Mouse (Mus musculus) right cerebral cortex, postnatal 14 days (tissue): ENCODE data around the gene Pld1.

Experiments used
- DNase-seq: peaks from one replicate; pipeline ENCODE4 v3.0.0; 2022

The Pld1 gene

DNA sequence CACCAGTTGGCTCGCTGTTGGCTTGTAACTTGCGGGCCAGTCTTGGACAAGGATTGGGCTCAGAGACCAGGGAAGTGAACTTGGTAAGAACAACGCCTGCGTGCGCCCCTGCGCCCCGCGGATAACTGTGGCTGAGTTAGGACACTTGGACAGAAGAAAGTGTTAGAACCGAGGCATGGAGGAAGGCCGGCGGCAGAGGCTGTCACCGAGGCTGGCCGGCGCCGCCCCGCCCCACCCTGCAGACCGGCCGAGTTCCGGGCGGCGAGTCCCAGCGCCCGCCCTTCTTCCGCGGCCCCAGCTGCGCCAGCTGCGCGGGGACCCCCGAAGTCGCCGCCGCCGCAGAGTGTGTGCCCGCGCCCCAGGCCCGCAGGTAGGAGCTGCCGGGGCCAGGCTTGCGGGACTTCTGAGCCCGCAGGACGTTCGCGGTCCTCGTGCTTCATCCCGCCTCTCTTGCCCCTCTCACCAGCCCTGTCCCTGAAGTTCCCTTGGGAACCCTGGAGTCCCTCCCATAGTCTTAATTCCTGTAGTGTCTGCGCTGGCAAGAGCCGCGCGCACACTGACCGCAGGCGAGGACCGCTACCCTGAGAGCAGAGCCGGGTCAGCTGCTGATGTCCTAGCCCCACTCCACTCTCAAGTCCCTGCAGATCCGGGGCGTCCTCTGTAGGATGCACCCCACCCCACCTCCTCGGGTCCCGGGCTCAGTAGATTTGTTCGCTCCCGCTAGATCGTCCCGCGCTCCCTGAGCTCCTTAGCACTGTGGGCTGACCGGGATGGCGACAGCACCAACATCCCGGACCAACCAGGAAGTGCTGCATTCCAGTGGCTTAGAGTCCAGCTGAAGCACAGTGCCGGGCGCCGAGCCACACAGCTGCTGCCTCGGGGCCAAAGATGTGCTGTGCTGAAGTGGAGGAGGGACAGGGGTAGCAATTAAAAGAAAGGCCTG, at the start of gene Pld1:
TSS of gene Pld1 (plus strand) at position 315 of the 943 bp plus-strand sequence.
- DNase-seq: peak; percentile 43

DNA sequence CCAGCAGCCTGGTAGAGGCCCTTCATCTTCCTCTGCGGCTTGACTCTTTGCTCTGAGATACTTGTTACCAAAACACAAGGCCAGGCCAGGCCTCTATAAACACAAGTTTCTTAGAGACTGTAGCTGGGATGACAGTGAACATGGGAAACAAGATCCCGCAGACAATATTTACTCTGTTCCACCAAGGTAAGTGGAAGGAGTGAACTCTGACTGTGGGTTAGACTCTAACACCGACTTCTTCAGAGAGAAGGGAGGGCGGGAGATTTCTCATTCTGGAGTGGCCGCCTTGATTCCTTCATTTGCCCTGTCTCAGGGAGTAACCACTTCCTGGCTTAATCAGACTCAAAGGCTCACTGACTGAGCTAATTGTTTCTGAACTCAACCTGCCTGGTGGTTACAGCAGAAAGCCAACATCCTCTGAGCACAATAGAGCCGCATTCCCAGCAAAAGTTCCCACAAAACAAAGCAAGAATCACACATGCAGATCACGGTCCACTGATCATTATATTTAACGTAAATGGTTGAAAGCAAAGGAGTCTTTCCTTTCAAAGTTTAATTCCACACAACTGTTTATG, 42.1 kb upstream of the Pld1 start, which contains the start of gene Tmem212:
TSS of gene Tmem212 (minus strand) at position 51 of the 575 bp plus-strand sequence.
- no peak for DNase-seq

DNA sequence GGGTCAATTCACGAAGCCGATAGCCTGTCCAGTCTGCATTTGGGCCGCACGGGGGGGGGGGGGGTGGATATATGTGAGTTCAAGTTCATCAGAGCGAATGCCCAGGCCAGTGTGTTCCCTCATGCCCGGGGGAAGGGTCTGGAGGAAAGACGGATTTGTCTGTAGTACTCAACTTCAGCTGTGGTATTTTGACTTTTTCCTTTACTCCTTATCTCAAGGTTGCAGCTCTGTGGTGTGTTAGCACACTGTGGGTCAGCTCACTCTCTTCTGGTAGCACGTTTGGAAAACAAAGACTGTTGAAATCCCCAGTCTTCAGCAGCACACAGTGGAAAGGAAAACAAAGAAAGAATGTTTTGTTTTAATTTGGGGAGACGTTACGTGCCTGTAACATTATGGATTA, 40.3 kb upstream of the Pld1 start:
- DNase-seq: no peak

DNA sequence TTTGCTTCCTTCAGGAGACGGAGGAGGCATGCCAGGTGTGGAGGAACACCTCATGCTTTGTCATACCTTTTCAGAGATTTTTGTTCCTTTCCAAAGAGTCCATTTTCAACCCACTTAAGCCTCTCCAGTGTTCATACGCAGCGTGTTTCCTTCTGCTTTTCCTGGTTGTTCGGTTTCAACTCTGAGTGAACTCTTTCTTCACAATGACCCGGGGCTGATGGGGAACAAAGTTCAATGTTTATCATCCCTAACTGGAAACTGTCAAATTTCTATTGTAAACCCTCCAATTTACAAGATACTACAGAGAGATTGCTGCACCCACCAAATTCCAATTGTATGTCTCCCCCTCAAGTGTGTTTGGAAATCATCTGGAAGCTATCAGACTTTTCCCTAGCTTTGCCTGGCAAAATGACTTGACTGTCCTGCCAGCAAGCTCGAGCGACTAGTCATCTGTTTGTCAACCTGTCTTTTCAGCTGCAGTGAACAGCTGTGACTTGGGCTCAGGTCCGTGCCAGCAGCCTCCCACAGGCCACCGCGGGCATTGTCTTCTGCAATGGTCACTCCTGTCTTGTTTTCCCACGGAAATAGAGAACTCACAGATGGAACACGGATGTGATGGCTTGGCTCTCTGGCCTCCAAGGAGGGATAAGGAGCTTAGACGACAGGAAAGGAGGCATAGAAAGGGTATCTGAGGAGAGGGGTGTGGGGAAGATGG, 39.3 kb upstream of the Pld1 start:
- DNase-seq: no peak

DNA sequence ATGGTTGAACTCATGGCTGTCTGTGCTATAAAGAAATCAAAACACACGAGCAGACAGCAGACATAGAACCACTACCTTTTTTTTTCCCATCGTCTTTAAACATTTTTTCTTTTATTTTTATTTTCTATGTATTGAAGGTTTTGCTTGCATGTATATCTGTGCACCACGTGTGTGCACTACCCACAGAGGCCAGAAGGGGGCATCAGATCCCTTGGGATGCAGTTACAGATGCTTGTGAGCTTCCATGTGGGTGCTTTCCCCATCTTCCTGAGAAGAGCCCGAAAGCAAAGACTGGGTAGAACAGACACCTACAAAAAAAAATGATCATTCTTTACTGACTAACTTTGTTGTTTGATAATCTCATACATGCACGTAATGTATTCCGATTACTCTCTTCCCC, 36.6 kb upstream of the Pld1 start:
- DNase-seq: no peak

DNA sequence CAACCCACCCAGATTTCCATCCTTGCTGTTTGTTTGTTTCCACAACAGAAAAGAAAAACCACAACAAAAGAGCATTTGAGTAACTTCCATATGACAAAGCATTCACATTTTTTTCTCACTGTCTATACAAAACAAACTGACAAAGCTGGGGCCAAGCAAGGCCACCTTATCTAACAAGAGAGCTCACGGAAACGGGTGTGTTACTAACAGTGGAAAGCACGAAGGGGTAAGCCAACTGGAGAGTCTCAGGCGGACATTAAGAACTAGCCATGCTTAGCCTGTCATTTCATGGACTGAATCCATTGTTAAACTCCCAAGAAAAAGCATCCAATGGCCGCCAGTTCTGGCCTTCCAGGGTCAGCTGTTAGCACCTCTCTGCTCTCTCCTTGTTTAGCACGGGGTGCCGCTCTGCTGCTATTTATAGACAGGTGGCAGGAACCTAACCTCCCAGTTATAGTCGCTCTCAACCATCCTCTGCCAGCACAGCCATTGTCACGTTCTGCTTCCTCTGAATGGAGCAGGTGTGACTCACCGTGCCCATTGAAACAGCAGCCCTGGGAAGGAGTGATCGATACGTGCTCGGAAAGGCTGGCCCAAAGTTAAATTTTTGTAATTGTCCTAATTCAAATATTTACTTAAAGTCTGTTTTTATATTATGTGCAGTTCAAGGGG, 33.7 kb upstream of the Pld1 start:
- DNase-seq: no peak

DNA sequence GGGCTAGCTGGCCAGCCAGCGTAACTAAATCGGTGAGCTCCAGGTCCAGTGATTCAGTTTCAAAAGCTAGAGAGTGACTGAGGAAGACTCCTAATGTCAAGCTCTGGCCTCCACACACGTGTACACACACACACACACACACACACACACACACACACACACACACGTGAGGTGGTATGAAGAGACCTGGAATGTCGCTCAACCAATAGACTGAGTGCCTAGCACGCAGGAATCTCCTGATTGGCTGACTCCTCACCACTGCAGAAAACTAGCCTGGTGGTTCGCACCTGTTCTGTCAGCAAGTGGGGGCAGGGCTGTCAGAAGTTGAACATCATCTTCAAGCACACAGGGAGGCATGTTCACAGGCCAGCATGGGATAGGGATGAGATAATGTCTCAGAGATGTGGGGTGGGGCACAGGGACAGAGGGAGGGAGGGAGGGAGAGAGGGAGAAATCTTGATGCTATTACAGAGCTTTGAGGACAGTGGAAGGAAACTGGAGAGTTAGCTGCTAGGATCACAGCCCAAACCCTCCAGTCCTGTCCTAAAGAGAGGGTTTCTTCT, 31.8 kb upstream of the Pld1 start:
- DNase-seq: no peak

DNA sequence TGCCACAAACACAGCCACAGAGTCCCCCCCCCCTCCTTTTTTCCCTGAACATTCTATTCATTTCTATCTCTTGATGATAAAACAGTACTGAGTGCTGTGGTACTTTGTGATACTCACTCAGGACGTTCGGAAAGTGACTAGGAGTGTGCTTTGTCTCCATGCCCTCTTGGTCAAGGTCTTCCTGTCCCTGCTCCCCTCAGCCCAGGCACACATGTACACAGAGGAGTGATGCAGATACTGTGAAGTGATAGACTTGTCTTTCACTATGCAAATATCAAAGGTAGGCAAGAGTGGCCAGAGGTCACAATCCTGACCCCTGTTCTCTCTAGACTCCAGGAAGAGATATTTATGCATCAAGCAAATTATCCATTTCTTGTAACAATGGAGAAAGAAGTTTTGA, 31.2 kb upstream of the Pld1 start:
- DNase-seq: no peak

DNA sequence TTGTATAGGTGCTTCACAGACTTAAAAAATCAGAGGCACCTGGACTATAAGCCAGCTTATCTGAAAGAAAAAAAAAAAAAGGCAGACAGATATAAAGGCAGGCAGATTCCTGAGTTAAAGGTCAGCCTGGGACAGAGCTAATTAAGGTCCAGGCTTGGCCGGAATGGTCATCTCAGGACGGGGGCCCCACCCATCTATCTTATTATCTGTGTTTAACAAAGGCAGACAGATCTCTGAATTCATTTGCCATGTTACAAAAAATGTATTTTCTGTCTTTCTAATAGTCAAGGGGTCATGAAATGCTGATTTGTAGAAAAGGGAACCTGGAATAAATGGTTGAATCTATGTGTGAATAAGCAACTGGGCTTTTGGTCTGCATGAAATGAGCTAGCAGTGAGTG, 30.2 kb upstream of the Pld1 start:
- no peak for DNase-seq

DNA sequence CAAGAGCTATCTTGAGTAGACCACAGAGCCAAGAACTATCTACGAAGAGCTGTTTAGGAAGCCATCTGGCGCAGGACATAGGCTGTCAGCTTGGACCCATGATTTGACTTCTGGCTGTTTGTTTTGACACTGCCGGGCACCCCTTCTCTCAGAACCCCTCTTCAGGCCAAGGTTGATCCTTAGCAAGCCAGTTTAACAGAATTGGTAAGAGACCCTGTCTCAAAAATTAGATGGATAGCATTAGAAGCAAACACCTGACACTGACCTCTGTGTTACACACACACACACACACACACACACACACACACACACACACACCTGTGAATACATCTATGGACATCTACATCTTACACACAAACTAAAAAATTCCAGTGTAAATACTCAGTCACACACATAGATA, 29.5 kb upstream of the Pld1 start:
- no peak for DNase-seq

DNA sequence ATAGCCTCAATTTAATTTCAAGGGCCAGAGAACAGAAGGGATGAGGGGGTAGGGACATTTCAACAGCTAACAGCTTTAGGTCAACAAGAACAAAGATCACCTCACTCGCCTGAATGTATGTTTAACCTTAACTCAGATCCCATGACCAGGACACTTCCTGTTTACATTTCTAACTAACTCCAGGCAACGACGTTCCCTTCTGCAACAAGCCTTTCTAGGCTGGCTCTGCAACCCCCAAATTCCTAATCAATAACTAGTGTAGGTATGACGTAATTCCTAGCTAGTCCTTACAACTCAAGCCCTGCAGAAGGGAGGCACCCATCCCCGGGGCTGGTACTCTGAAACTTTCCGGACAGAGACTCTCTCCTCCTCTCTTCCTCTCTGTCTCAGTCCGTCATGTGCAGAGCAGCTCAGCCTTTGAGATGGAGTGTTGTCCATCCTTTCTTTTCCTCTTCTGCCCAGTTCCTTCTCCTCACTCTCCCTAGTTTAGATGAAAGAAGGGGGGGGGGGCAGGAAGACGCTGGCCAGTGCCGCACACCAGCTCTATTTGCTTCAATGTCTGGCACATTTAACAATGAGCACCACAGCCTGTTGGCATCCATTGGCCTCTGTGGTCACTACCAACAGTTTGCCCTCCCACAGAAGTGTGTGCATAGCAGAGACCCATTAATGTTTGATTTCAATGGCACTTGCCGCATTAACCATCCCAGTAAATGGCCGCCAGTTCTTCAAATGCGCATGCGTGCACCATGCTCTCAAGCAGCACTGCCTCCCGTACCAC, 19.6 kb upstream of the Pld1 start:
- DNase-seq: no peak

DNA sequence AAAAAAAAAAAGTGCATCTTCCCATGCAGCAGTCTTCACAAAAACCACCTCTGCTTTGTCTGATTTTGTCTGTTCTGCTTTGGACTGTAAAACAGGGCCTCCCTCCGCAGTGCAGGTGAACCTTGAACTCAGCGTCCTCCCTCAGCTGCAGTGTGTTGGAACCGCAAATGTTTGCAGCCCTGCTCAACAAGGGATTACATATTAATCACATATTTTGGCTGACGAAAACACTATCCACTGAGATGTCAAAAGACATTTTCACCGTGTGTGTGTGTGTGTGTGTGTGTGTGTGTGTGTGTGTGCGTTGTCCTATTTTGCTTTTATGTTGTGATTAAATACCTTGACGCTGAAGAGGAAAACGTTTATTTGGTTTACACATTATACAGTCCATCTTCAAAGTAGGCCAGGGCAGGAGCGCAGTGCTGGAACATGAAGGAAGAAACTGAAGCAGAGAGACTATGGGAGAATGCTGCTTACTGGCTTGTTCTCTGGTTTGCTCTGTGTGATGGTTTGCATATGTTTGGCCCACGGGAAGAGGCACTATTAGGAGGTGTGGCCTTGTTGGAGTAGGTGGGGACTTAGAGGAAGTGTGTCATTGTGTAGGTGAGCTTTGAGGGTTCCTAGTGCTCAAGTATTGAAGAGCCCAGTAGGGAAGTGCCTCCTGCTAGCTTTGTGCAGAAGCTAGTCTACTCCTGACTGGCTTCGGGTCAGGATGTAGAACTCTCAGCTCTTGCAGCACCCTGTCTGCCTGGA, 17.1 kb upstream of the Pld1 start:
- DNase-seq: no peak

DNA sequence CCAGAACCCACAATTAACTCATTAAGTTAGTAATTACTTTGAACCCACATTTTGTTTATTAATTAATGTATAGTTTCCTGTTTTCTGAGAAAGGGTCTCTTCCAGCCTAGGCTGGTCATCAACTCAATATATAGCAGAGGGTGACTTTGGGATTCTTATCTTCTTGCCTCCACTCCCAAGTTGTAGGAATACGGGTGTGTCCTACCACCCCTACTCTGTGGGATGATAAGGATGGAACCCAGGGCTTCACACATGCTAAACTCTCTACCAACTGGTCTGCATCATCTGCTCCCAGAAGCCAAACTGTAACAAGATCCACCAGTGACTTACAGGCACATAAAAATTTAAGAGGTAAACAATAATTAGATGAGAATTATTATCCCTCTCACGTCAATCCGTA, 14.5 kb upstream of the Pld1 start:
- no peak for DNase-seq

DNA sequence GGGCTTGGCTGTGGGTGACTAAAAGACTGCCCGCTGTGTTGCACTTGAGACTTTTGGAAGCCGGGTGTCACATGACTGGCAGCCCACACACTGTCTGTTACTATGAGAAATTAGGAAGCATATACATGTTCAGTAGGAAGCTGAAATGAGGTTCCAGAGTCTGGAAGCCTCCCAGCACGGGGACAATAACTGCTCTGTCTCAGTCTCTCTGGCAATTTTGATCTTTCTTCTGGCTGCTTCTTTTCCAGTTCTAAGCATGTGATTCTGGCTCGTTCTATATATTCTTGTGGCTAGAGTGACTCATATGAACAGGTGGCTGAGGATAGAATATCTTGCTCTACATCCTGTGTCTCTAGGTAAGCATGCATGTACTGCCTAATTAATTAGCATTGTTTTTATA, 9.3 kb upstream of the Pld1 start:
- peak; percentile 11 for DNase-seq

DNA sequence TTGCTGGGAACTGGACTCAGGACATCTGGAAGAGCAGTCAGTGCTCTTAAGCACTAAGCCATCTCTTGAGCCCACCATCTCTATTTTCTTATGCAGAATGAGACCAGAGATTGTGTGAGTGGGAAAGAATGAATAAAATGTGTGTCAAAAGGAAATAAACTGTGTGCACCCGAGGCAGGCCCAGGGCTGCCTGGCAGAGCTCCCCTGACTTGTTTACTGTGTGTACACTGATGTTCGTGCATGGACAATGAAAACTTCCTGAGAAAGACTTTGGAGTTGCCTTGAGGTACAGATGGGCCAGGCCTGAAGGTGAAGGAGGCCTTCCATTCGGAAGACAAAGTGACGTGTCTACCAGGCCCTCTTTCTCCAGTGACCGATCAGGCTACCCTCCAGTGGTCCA, 6.1 kb upstream of the Pld1 start:
- DNase-seq: no peak

DNA sequence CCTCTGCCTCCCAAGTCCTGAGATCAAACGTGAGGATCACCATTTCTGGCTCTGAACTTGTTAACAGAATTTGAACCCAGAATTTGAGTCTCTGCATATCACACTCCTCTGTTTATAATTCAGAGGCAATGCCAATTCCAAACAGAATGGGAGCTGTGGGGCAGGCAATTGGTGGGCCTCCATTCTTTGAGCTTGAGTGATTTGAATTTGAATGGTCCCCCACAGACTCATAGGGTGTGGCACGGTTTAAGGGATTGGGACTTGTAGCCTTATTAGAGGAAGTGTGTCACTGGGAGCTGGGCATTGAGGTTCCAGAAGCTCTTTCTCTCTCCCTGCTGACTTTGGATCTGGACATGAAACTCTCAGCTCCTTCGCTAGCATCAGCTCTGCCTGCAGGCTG, 2.9 kb upstream of the Pld1 start:
- DNase-seq: no peak

DNA sequence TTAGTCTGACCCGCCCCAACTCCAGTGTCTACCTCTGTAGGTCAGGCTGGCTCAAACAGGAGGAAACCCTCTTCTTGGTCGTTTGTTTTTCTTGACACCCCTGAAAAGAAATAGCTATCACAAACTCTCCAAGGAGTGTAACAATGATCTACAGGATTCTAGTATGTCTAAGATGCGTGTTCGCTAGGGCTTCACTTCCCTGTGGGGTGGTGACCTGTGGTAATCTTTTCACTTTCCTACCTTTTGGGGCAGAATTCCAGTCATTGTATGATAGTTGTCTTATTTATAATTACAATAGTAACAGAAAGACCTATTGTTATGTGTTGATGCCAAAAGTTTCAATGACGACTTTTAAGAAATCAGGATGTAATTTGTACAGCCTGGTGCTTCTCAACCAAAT, 1.8 kb upstream of the Pld1 start:
- DNase-seq: no peak

DNA sequence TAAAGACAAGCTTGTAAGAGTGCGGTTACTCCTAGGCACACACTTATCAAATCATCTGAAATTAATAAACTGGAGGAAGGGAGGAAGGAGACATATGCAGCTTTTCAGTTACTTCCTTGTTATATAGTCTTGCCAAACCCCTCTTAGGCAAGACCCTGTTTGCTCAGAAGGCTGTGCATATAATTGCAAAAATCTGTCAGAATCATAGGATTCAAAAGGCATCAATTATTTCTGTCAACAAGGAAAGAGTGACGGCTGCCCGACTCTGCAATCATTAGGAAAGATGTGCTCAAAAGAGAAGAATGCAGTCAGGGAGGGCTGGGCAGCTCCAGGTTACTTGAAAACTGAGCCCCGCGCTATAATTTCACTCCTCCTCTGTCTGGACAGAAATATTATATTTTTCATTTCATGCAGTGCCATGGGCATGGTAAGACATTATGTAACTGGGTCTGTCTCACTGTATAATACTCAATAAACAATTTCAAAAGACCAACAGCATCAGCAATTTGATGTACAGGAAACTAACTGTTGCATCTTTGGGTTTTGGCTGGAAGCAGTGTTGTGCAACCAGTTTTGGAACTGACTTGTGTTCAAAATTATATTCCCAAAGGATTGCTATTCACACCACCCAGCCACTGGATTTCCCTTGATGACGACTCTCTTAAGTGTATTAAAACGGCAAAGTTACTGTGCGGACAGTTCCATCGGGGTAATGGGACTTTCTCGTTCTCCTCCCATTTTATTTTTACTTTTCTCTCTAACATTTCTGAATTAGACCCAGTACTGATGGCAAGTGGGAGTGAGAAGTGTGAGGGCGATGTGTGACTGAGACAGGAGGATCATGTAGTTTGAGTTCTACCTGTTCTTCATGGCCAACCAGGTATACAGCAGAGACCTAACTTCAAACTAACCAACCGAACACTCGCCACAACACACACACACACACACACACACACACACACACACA, 1.1 kb upstream of the Pld1 start:
- DNase-seq: no peak

DNA sequence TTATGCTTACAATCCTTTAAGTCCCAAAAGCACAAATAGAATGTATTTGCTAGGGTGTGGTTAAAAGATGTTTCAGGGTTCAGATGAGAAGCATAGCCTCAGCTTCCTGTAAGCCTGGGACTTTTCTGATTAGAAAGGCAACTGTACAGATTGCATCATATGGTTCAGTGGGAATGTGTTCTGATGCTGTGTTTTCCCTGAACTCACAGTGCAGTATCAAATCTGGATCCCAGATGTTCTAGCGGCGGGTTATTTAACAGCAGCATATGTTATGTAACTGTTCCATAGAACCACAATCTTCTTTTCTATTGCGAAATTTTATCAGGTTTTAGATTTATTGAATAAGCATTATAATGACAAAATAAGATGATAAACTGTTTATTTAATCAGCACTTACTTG, 3.1 kb downstream of the Pld1 start:
- DNase-seq: no peak

DNA sequence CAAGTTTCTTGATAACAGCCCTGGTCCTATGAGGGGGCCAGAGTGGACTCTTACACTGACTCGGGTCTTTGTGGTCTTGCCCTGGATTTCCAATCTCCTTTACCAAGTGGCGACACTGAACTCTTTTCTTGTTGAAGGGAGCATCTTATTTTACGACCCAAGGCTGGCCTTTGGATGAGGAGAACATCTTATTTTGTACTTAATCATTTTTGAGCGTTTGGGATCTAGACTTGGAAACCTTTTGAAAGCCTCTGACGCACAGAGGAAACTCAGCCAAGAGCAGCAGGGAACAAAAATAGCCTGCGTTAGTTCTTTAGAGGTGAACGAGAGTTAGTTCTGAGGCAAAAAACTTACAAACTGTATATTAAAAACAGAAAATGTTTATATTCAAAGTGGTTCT, 4.5 kb downstream of the Pld1 start:
- DNase-seq: no peak
